Mouse (Mus musculus) CH12.LX (cell line): ENCODE measurements around the gene Tmcc1.

Source experiments
- E2F4 ChIP-seq: IDR thresholded peaks from 2 replicates; pipeline ENCODE4 v1.6.1; 2011; ENCODE audit warnings: low read depth, low read length, improper control_type of control experiment; ENCODE audit not compliant: insufficient replicate concordance
- EP300 ChIP-seq: IDR thresholded peaks from 2 replicates; pipeline ENCODE4 v1.6.1; 2011; ENCODE audit warnings: low read length, improper control_type of control experiment
- GABPA ChIP-seq: IDR thresholded peaks from 2 replicates; pipeline ENCODE4 v1.6.1; 2012; ENCODE audit warnings: low read depth, low read length, improper control_type of control experiment, inconsistent platforms; ENCODE audit not compliant: insufficient replicate concordance
- MEF2A ChIP-seq: IDR thresholded peaks from 2 replicates; pipeline ENCODE4 v1.6.1; 2014; ENCODE audit warnings: low read depth, mild to moderate bottlenecking, inconsistent platforms, low read length, improper control_type of control experiment, borderline replicate concordance
- POLR2A ChIP-seq: IDR thresholded peaks from 2 replicates; pipeline ENCODE4 v1.6.1; 2011; ENCODE audit warnings: low read depth, mild to moderate bottlenecking, improper control_type of control experiment, low read length
- POLR2AphosphoS2 ChIP-seq: IDR thresholded peaks from 2 replicates; pipeline ENCODE4 v1.6.1; 2011; ENCODE audit warnings: low read depth, low read length, improper control_type of control experiment

- no peak for TF ChIP-seq EP300
- TF ChIP-seq POLR2A: no peak
- no peak for TF ChIP-seq MEF2A
- no peak for TF ChIP-seq POLR2AphosphoS2
- no peak for TF ChIP-seq GABPA
- TF ChIP-seq E2F4: no peak
Observed at GRCm38 (mm10) chr6:115998758-115999157, 194.5 kb downstream of the Tmcc1 start.
